Mouse (Mus musculus) CH12.LX (cell line): ENCODE results near the gene Capn1.

Experiments
- CTCF ChIP-seq, 2 experiments: IDR thresholded peaks in 1 of 2; conservative IDR thresholded peaks in 1 of 2; 2 replicates each; pipeline ENCODE4 v1.5.1; 2011 to 2012; ENCODE audit warnings: low read depth in 2 of 2, low read length in 2 of 2, improper control_type of control experiment in 1 of 2, inconsistent platforms in 1 of 2, mild to moderate bottlenecking in 1 of 2, moderate library complexity in 1 of 2
- ELF1 ChIP-seq: IDR thresholded peaks from 2 replicates; pipeline ENCODE4 v1.6.1; 2014; ENCODE audit warnings: low read depth, mild to moderate bottlenecking, inconsistent platforms, low read length, improper control_type of control experiment
- MAFK ChIP-seq: IDR thresholded peaks from 2 replicates; pipeline ENCODE4 v1.6.1; 2011; ENCODE audit warnings: low read length, improper control_type of control experiment; ENCODE audit not compliant: insufficient replicate concordance
- MAZ ChIP-seq: IDR thresholded peaks from 2 replicates; pipeline ENCODE4 v1.6.1; 2012; ENCODE audit warnings: low read depth, mild to moderate bottlenecking, inconsistent platforms, low read length, improper control_type of control experiment, moderate library complexity
- MEF2A ChIP-seq: IDR thresholded peaks from 2 replicates; pipeline ENCODE4 v1.6.1; 2014; ENCODE audit warnings: low read depth, mild to moderate bottlenecking, inconsistent platforms, low read length, improper control_type of control experiment, borderline replicate concordance
- PAX5 ChIP-seq: IDR thresholded peaks from 2 replicates; pipeline ENCODE4 v1.6.1; 2012; ENCODE audit warnings: low read length, inconsistent platforms, mixed read lengths
- POLR2A ChIP-seq: IDR thresholded peaks from 2 replicates; pipeline ENCODE4 v1.6.1; 2011; ENCODE audit warnings: low read depth, mild to moderate bottlenecking, improper control_type of control experiment, low read length
- RAD21 ChIP-seq: IDR thresholded peaks from 2 replicates; pipeline ENCODE4 v1.6.1; 2011; ENCODE audit warnings: low read depth, mild to moderate bottlenecking, low read length, improper control_type of control experiment, moderate library complexity
- USF1 ChIP-seq: IDR thresholded peaks from 2 replicates; pipeline ENCODE4 v1.6.1; 2014; ENCODE audit warnings: low read depth, mild to moderate bottlenecking, inconsistent platforms, low read length, improper control_type of control experiment

DNA sequence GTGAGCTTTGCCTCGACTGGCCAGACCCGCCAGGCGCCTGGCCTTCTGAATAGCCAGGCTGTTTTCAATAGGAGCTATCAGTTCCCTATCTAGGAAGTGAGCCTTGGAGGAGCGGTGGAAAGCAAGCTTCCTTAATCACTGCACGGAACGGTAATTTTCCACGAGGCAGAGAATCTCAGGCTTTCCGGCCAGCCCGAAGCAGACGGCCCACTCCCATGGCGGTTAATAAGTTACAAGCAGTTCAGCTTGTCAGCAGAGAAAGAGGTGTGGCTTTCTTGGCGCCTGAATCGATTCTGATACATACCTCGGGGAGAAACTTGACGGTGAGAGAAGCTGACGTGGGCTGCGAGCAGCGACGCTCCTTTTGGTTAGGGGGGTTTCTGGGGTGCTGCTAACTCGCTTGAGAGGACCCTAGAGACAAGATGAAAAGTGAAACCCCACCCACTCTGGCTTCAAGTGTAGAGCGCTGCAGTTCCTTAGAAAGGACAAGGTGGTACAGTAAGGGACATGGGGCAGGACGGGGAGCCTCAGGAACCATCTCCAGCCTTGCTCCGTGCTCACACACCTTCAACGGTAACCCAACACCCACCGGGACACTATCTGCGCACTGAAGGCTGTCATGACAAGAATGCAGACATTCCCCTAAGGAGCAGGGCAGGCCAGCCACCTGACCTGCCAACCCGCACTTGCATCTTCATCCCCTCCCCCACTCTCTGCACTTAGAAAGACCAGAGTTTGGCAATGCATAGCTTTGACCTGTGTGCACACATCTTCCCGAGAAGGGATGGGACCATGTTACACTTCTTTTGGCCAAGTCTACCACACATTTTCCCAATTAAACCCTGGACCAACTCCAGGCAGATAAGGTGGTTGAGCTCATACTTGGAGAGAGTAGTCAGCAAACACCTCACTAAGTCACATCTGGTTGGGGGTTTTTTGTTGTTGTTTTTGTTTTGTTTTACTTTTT, 59.7 kb downstream of the Capn1 start:
- TF ChIP-seq MAFK (no peak), MAZ (no peak), ELF1 (no peak), CTCF (conservative IDR thresholded peaks at IDR 0.05 in 1 of 2, IDR thresholded peaks at IDR 0.05 in 1 of 2; ENCODE audit: low read depth in 2 of 2, low read length in 2 of 2) (no peak), PAX5 (no peak), POLR2A (no peak), USF1 (no peak), RAD21 (no peak), MEF2A (no peak)
